Mouse (Mus musculus): ENCODE measurements around the gene Mcm8.

The Mcm8 gene

DNA sequence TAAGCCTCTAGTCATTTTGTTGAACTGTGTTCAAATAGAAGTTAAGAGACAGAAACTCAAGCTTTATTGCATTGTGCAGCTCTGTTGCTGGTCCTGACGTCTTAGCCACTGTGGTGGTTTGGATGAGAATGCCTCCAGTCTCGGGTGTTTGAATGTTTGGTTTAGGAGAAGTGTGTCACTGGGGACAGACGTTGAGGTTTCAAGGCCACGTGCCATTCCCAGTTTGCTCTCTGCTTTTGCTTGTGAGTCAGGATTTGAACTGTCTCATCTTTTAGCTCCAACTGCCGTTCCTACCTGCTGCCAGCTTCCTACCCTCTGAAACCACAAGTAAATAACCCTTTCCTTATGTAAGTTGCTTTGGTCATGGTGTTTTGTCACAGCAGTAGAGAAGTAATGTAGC, 51.6 kb downstream of the Mcm8 start:
- in situ Hi-C loops (cut with MboI; ENCODE audit: low pct_unique_long_range_greater_than_20kb in 1 of 2, low sequenced_read_pairs in 2 of 2, unreplicated experiment in 1 of 2), result no loop called here

DNA sequence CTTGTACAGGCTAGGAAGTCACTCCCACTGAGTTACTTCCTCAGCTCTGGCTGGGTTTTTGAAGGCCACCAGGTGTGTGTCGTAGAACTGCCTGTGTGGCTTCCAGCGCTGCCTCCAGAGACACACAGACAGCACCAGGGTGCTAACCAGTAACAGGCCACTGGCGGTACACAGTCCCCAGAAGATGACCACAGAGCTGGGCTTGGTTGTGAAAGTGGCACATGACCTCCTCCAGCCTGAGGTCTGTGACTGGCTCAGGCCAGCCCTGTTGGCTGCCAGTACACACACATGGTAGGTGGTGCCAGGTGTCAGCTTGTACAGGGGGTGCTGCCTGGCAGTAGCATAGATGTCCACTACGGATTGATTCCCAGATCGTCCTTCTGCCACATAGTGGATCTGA, 53.7 kb downstream of the Mcm8 start:
- in situ Hi-C loops (cut with MboI; ENCODE audit: low pct_unique_long_range_greater_than_20kb in 1 of 2, low sequenced_read_pairs in 2 of 2, unreplicated experiment in 1 of 2), result no loop called here

- in situ Hi-C loops (cut with MboI; ENCODE audit: low pct_unique_long_range_greater_than_20kb in 1 of 2, low sequenced_read_pairs in 2 of 2, unreplicated experiment in 1 of 2), result no loop called here
Observed at GRCm38 (mm10) chr2:132870286-132870685, 54.3 kb downstream of the Mcm8 start.

DNA sequence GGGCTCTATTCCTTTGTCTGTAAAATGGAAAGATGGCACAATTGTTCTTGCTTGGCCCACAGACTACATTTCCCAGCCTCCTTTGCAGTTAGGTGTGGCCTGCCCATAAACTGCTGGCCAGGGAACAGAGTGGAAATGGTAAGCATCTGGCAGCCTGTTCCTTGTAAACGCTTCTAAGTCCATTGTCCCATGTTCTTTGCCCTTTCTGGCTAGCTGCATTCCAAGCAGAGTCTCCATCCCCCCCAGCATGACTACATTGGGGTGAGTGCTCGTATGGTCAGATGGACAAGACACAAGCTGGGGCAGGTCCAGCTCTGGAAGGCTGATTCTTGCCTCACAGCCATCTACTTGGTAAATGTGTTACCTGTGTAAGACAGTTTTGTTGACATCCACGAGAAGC, 55.7 kb downstream of the Mcm8 start:
- in situ Hi-C loops (cut with MboI; ENCODE audit: low pct_unique_long_range_greater_than_20kb in 1 of 2, low sequenced_read_pairs in 2 of 2, unreplicated experiment in 1 of 2), result no loop called here

DNA sequence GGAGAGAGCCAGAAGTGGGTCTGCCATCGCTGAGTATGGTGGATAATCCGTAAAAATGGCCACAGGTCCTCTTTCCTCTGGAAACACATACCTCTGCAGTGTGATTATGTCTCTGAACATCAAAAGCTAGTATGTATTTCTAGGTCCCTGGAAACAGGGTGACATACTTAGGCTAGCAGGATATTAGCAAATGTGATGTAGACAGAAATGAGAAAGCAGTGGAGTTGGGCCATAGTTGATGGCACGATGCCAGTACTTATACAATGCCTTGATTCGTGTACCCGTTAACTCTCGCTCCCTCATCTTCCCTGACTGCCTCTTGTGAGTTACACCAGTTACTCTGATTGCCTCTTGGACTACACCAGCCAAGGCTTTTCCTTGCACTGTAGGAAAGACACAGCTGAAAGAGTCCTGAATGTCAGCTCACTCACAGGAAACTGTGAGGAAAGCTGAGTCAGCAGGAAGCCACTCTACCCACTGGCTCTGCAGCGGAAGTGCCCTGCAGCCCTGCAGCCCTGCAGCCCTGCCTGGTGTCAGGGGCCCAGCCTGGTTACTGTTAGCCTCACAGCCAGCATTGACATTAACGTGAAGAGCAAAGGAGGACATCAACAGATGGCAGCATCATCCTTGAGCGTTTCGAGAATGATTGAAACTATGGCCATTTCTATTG, 57.9 kb downstream of the Mcm8 start:
- in situ Hi-C loops (cut with MboI; ENCODE audit: low pct_unique_long_range_greater_than_20kb in 1 of 2, low sequenced_read_pairs in 2 of 2, unreplicated experiment in 1 of 2), result no loop called here

DNA sequence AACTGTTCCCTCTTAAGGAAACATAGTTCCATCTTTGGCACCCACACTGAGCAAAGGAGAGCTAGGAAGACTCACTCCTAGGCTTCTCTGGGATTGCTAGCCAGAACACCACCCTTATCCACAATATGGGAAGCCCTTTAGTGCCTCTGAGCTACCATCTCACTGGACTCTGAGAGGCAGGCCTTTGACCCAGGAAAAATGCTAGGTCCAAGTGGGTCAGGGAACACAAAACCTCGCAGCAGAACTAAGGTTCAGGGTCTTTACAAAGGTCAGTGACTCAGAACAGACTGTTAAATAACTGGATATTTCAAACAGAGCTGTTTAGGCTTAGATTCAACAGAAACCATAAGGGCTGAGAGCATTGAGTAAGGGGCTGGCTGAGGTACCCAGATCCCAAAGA, 61.0 kb downstream of the Mcm8 start:
- in situ Hi-C loops (cut with MboI; ENCODE audit: low pct_unique_long_range_greater_than_20kb in 1 of 2, low sequenced_read_pairs in 2 of 2, unreplicated experiment in 1 of 2), result no loop called here

GRCm38 (mm10) chr2:132879261-132880044, 63.5 kb downstream of the Mcm8 start:
- in situ Hi-C loops (cut with MboI; ENCODE audit: low pct_unique_long_range_greater_than_20kb in 1 of 2, low sequenced_read_pairs in 2 of 2, unreplicated experiment in 1 of 2), result no loop called here

- in situ Hi-C loops (cut with MboI; ENCODE audit: low pct_unique_long_range_greater_than_20kb in 1 of 2, low sequenced_read_pairs in 2 of 2, unreplicated experiment in 1 of 2), result no loop called here
Observed at GRCm38 (mm10) chr2:132880844-132881645, 65.1 kb downstream of the Mcm8 start, which contains the start of gene Lrrn4. Gene Lrrn4 (minus strand): TSS chr2:132880891.

DNA sequence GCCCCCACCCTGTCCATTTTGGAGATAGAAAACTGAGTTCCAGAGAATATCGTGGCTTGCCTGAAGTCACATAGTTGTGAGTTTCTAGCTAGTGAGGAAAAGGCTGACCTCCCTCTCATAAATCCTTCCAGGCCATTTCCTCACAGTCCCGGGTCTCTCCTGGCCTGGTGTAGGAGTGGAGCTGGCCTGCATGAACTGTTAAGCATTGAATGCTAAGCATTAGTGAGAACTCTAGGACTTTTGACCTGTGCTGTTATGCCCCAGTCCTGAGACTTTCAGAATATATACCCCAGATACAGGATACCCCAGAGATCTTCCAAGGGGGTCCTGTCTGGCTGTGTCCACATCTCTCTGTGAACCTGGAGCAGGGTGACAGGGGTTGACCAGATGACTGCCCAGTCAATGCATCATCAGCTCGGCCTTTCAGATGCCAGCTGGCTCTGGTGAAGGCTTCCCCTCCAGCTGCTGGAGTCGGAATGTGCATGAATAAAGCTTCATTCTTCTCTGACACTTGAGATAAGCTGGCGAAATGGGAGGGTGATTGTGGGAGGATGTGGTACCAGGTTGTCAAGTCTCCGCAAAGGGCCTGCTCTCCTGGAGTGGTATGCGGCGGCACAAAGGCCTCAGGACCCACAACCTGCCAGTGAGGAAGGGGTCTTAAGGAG, 68.5 kb downstream of the Mcm8 start:
- in situ Hi-C loops (cut with MboI; ENCODE audit: low pct_unique_long_range_greater_than_20kb in 1 of 2, low sequenced_read_pairs in 2 of 2, unreplicated experiment in 1 of 2), result no loop called here

DNA sequence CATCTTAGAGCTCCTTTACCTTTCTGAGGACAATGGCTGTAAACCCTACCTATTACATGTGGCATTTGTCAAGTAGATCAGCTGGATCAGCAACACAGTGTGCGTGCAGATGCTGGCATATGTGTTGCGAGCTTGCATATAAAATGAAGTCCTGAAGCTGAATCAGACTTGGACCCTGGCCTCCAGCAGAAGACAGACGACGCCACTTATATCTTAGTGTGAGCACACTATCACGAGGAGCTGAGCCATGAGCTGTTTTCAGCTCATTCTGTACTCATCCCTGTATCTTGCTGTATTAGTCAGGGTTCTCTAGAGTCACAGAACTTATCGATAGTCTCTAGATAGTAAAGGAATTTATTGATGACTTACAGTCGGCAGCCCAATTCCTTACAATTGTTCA, 69.4 kb downstream of the Mcm8 start:
- in situ Hi-C loops (cut with MboI; ENCODE audit: low pct_unique_long_range_greater_than_20kb in 1 of 2, low sequenced_read_pairs in 2 of 2, unreplicated experiment in 1 of 2), result no loop called here
